Mouse (Mus musculus) kidney, adult 2 months (tissue): Measurements from ENCODE around the gene Ccl1. TPM values are rescaled to one million over a fixed set of nuclear protein-coding genes. Genes with fewer than 3 reads are reported as not detected.

Source experiments
- DNase-seq: peaks from one replicate; pipeline ENCODE4 v3.0.0; 2021
- H3K27ac ChIP-seq: fragments of 200-500 bp; 2 replicates; pipeline ENCODE4 v1.5.1; 2012; ENCODE audit warnings: low read depth, low read length, control low read depth, inconsistent platforms; ENCODE audit not compliant: insufficient read depth
- H3K27me3 ChIP-seq: fragments of 200-500 bp; replicated peaks from 2 replicates; pipeline ENCODE4 v1.6.1; 2012; ENCODE audit warnings: mild to moderate bottlenecking, moderate library complexity, low read length, inconsistent platforms; ENCODE audit not compliant: control insufficient read depth, insufficient read depth
- H3K36me3 ChIP-seq: fragments of 200-500 bp; 2 replicates; pipeline ENCODE4 v1.6.1; 2012; ENCODE audit warnings: mild to moderate bottlenecking, moderate library complexity, low read length, inconsistent platforms; ENCODE audit not compliant: control insufficient read depth, insufficient read depth
- H3K4me1 ChIP-seq: fragments of 200-500 bp; 2 replicates; pipeline ENCODE4 v1.6.1; 2011; ENCODE audit warnings: low read length; ENCODE audit not compliant: control insufficient read depth, insufficient read depth
- H3K4me3 ChIP-seq: fragments of 200-500 bp; 2 replicates; pipeline ENCODE4 v1.5.1; 2011; ENCODE audit warnings: mild to moderate bottlenecking, low read depth, low read length, control low read depth; ENCODE audit not compliant: insufficient read depth
- CTCF ChIP-seq: fragments of 200-500 bp; conservative IDR thresholded peaks from 2 replicates; pipeline ENCODE4 v1.5.1; 2011; ENCODE audit warnings: low read depth, mild to moderate bottlenecking, control low read depth, low read length, moderate library complexity, mixed read lengths; ENCODE audit not compliant: insufficient read depth, insufficient read length
- POLR2A ChIP-seq: fragments of 200-500 bp; IDR thresholded peaks from one replicate; pipeline ENCODE4 v1.6.1; 2011; ENCODE audit warnings: low read depth, low read length, control low read depth
- WGBS: fragments of 180-500 bp; shearing (Covaris S2); methylation state at CpG from one replicate; pipeline ENCODE4 v1.1.7; 2018; 5-methylcytosine and 5-hydroxymethylcytosine counted together
- polyA plus RNA-seq: library from polyadenylated mRNA; depleted of rRNA; stranded (reverse); fragments of >200 nt; gene quantifications from 2 replicates; pipeline ENCODE4 v1.2.3, GENCODE M21; 2012

Gene Ccl1
- polyA plus RNA-seq, 1 experiment, result not detected

DNA sequence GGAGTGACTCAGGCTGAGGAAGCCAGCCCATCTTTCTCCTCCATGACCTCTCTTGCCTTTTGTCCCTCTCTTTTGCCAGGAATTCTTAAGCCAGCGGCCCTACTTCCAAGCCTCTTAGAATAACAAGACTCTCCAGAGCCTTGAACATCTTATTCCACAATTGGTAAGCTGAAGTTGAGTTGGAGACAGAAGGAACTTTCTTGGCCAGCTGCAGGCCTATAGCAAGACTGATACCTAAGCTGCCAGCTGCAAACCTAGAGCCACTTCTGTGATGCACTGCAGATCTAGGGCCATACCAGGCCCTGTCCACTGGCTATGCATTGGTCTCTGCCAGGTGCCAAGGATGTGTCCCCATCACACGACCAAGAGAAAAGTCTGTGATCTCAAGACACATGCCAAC is 132.0 kb downstream of the Ccl1 start:
- 86% methylated on average over 2 of the region's 2 CpGs for WGBS
- Histone ChIP-seq H3K27ac (no peak overlapping the region), H3K36me3 (no peaks in the 10 kb centered on the region), H3K4me1 (no peaks in the 10 kb centered on the region), H3K27me3 (no peaks in the 10 kb centered on the region), H3K4me3 (no peak overlapping the region)
- DNase-seq, result no peak
- TF ChIP-seq CTCF (no peak), POLR2A (no peak)

GRCm38 (mm10) chr11:82171316-82172071 is 134.0 kb downstream of the Ccl1 start:
- DNase-seq, result no peak
- TF ChIP-seq CTCF (no peak), POLR2A (no peak)
- no peaks in the 10 kb centered on the region for H3K36me3 ChIP-seq
- H3K27ac ChIP-seq, result no peak overlapping the region
- H3K4me3 ChIP-seq, result no peak overlapping the region
- no peaks in the 10 kb centered on the region for H3K4me1 ChIP-seq
- no peaks in the 10 kb centered on the region for H3K27me3 ChIP-seq
- 70% methylated on average over 7 of the region's 7 CpGs for WGBS

DNA sequence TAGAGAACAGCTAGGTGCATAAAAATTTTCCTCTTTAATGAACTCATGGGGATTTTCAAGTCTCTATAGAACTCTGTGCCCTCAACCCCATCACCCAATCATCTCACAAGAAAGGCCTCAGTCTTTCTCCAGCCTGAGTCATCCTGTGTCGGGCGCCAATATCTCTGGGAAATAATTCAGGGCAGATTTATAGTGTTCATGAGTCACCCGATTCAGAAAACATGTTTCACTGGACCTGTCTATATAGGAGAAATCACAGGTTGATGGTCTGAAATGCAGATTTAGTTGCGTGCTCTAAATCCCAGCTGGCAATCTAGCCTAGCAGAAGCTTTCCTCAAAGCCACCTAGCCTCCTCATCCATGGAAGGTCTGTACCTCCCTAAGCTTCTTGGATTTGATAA is 136.0 kb downstream of the Ccl1 start:
- Histone ChIP-seq H3K4me1 (no peaks in the 10 kb centered on the region), H3K36me3 (no peaks in the 10 kb centered on the region), H3K27ac (no peak overlapping the region), H3K27me3 (no peaks in the 10 kb centered on the region), H3K4me3 (no peak overlapping the region)
- DNase-seq, result no peak
- no peak for TF ChIP-seq POLR2A
- no peak for TF ChIP-seq CTCF
- 93% methylated on average over 4 of the region's 4 CpGs for WGBS

GRCm38 (mm10) chr11:82168308-82168707 is 137.2 kb downstream of the Ccl1 start:
- H3K4me1 ChIP-seq, result no peaks in the 10 kb centered on the region
- DNase-seq, result no peak
- WGBS, result 95% methylated on average over 2 of the region's 2 CpGs
- H3K36me3 ChIP-seq, result no peaks in the 10 kb centered on the region
- H3K27ac ChIP-seq, result no peak overlapping the region
- no peak overlapping the region for H3K4me3 ChIP-seq
- TF ChIP-seq POLR2A (no peak), CTCF (no peak)
- no peaks in the 10 kb centered on the region for H3K27me3 ChIP-seq

GRCm38 (mm10) chr11:82163285-82163684 is 142.2 kb downstream of the Ccl1 start:
- Histone ChIP-seq H3K4me3 (no peak overlapping the region), H3K27me3 (no peaks in the 10 kb centered on the region), H3K27ac (no peak overlapping the region), H3K36me3 (no peaks in the 10 kb centered on the region), H3K4me1 (no peaks in the 10 kb centered on the region)
- WGBS, result 69% methylated on average over 8 of the region's 8 CpGs
- no peak for DNase-seq
- TF ChIP-seq POLR2A, result no peak
- TF ChIP-seq CTCF, result no peak

- no peak overlapping the region for H3K4me3 ChIP-seq
- no peak for DNase-seq
- H3K27me3 ChIP-seq, result no peaks in the 10 kb centered on the region
- WGBS, result 92% methylated on average over 2 of the region's 2 CpGs
- H3K36me3 ChIP-seq, result no peaks in the 10 kb centered on the region
- TF ChIP-seq POLR2A (no peak), CTCF (no peak)
- H3K4me1 ChIP-seq, result no peaks in the 10 kb centered on the region
- no peak overlapping the region for H3K27ac ChIP-seq
Observed at GRCm38 (mm10) chr11:82159126-82159525, 146.4 kb downstream of the Ccl1 start.

DNA sequence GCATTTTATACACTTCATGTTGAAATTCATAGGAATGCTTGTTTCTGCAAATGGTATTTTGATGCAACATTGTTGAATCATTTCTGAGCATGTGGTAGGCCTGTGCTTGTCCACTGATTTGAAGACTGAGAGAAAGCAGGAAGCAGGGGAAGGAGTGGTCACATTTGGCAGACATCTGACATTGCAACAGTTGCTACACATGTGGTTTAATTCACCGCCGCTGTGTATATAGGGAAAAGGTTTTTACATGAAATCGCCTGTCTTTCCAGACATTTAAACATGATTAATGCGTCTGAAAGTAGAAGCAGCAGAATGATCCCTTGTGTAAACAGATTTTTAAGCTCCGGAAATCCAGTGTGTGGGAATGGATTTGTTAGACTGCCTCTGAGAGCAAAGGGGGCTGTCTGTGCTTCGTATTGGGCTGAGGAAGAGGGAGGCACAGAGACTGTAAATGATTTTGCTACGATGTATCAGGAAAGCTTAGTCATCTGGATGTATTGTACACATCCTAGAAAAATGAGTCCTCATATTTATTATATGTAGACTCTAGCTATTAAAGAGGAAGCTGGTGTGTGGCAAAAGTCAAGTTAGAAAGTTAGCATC is 165.9 kb downstream of the Ccl1 start:
- Histone ChIP-seq H3K4me1 (no peaks in the 10 kb centered on the region), H3K27me3 (no peaks in the 10 kb centered on the region), H3K4me3 (no peak overlapping the region), H3K27ac (no peak overlapping the region), H3K36me3 (no peaks in the 10 kb centered on the region)
- WGBS, result 20% methylated on average over 7 of the region's 7 CpGs
- no peak for DNase-seq
- TF ChIP-seq CTCF (no peak), POLR2A (no peak)
